Mouse (Mus musculus) G1E (cell line): ENCODE data around the gene Enpp1.

Experiments used
- CTCF ChIP-seq: IDR thresholded peaks from 2 replicates; pipeline ENCODE4 v1.5.1; 2012; ENCODE audit warnings: low read depth, low read length, inconsistent platforms, mixed read lengths
- GATA1 ChIP-seq: IDR thresholded peaks from 2 replicates; pipeline ENCODE4 v1.6.1; 2012; ENCODE audit warnings: borderline replicate concordance, low read length, inconsistent platforms, mixed read lengths
- GATA2 ChIP-seq: IDR thresholded peaks from 2 replicates; pipeline ENCODE4 v1.6.1; 2012; ENCODE audit warnings: low read depth, low read length, inconsistent platforms, borderline replicate concordance
- TAL1 ChIP-seq: conservative IDR thresholded peaks from 2 replicates; pipeline ENCODE4 v1.6.1; 2012; ENCODE audit warnings: low read depth, low read length, inconsistent platforms, mixed read lengths

DNA sequence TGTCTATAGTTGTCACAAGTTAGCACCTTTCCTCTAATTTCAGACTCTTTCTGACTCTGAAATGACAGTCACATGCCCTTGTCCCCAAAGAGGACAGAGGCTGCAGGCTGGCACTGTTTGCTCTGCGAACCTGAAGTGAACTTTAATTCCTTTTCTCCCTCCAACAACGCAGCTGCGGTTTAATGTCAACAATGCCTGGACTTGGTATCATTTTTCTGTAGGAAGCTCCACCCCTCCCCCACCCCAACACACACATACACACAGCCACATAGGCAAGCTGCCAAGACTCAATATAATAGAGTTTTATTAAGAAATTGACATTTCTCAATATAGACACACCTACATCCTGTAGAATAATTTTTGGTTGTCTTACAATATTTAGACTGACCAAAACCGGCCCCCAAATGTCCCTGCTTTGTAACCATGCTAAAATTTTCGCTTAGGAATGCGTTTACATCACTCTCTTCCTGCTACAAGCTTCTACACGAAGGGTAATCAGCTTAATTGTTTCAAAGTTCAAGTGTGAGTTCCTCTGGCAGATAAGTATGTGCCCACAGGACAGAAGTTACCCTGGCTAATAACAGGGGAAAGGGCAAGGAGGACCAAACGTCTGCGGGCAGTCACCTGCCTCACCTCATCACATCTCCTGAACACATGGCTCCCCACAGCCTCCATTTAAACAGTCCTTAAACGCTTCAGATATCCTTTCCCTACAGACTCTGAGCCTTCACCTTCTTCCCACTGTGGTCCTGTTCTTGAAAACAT is 73.5 kb downstream of the Enpp1 start:
- TF ChIP-seq CTCF (no peak), TAL1 (no peak), GATA2 (no peak), GATA1 (no peak)
